Mouse (Mus musculus) testis, adult 2 months (tissue): ENCODE measurements around the gene Nudt4.

ENCODE experiments used
- CTCF ChIP-seq: fragments of 200-500 bp; IDR thresholded peaks from 2 replicates; pipeline ENCODE4 v1.5.1; 2012; ENCODE audit warnings: low read depth, mild to moderate bottlenecking, inconsistent platforms, low read length, moderate library complexity; ENCODE audit not compliant: control insufficient read depth, insufficient read depth, insufficient replicate concordance
- POLR2A ChIP-seq: fragments of 200-500 bp; IDR thresholded peaks from 2 replicates; pipeline ENCODE4 v1.6.1; 2012; ENCODE audit warnings: low read depth, mild to moderate bottlenecking, inconsistent platforms, low read length, moderate library complexity; ENCODE audit not compliant: control insufficient read depth

GRCm38 (mm10) chr10:95525871-95526270 is 38.1 kb downstream of the Nudt4 start:
- TF ChIP-seq CTCF = no peak
- no peak for TF ChIP-seq POLR2A
